Mouse (Mus musculus) kidney, embryonic 14.5 days (tissue): ENCODE measurements at regions not wholly inside any gene's neighbourhood (a gene's known extent, or its start where the extent isn't known, plus 50 kb on each side); places are given as distances from the start of the nearest gene placed in this dataset.

Experiments
- ATAC-seq: fragments of 200-750 bp; cut with Nextera tagmentation; 2 replicates; pipeline ENCODE4 v1.8.0; 2017; ENCODE audit warnings: moderate number of reproducible peaks, mild to moderate bottlenecking, moderate TSS enrichment, moderate library complexity; ENCODE audit not compliant: low FRiP score, low TSS enrichment
- H3K27ac ChIP-seq: fragments of 300-500 bp; sonication (generic); 2 replicates; pipeline ENCODE4 v1.5.1; 2014; ENCODE audit warnings: low read depth, mild to moderate bottlenecking, low read length, moderate library complexity, mixed read lengths
- H3K27me3 ChIP-seq: fragments of 300-500 bp; sonication (generic); 2 replicates; pipeline ENCODE4 v1.6.1; 2014; ENCODE audit warnings: mild to moderate bottlenecking, low read length; ENCODE audit not compliant: control insufficient read depth, insufficient read depth
- H3K36me3 ChIP-seq: fragments of 300-500 bp; sonication (generic); 2 replicates; pipeline ENCODE4 v1.6.1; 2014; ENCODE audit warnings: low read length, mixed read lengths; ENCODE audit not compliant: control insufficient read depth, insufficient read depth
- H3K4me1 ChIP-seq: fragments of 300-500 bp; sonication (generic); 2 replicates; pipeline ENCODE4 v1.6.1; 2014; ENCODE audit warnings: low read length, mixed read lengths; ENCODE audit not compliant: control insufficient read depth, insufficient read depth
- H3K4me2 ChIP-seq: fragments of 300-500 bp; sonication (generic); replicated peaks from 2 replicates; pipeline ENCODE4 v1.6.1; 2014; ENCODE audit warnings: low read depth, mild to moderate bottlenecking, low read length
- H3K4me3 ChIP-seq: fragments of 300-500 bp; sonication (generic); 2 replicates; pipeline ENCODE4 v1.5.1; 2014; ENCODE audit warnings: mild to moderate bottlenecking, low read length
- H3K9ac ChIP-seq: fragments of 300-500 bp; sonication (generic); 2 replicates; pipeline ENCODE4 v1.6.1; 2014; ENCODE audit warnings: low read depth, mild to moderate bottlenecking, low read length, moderate library complexity
- H3K9me3 ChIP-seq: fragments of 300-500 bp; sonication (generic); 2 replicates; pipeline ENCODE4 v1.6.1; 2016; ENCODE audit warnings: low read length; ENCODE audit not compliant: control insufficient read depth
- WGBS: fragments of 180-500 bp; shearing (Covaris S2); extraction: QIAGEN DNeasy Blood & Tissue Kit; methylation state at CpG from one replicate; pipeline ENCODE4 v1.1.7; 2014; 5-methylcytosine and 5-hydroxymethylcytosine counted together

GRCm38 (mm10) chr4:53351104-53351607, 89.1 kb upstream of the Slc44a1 start:
- Histone ChIP-seq H3K9ac (no peak overlapping the region), H3K4me2 (no peak overlapping the region), H3K4me1 (no peaks in the 10 kb centered on the region), H3K9me3 (no peaks in the 10 kb centered on the region), H3K4me3 (no peak overlapping the region), H3K27me3 (no peaks in the 10 kb centered on the region), H3K27ac (no peak overlapping the region), H3K36me3 (no peaks in the 10 kb centered on the region)
- 89% methylated on average over 4 of the region's 4 CpGs for WGBS
- ATAC-seq: no peak

GRCm38 (mm10) chr4:53345346-53345745, 94.9 kb upstream of the Slc44a1 start:
- H3K4me3 ChIP-seq: no peak overlapping the region
- H3K4me1 ChIP-seq: no peaks in the 10 kb centered on the region
- H3K4me2 ChIP-seq: no peak overlapping the region
- no peak for ATAC-seq
- no peak overlapping the region for H3K27ac ChIP-seq
- 96% methylated on average over 4 of the region's 4 CpGs for WGBS
- peaks cover 4% of the 10 kb centered on the region for H3K9me3 ChIP-seq
- H3K27me3 ChIP-seq: no peaks in the 10 kb centered on the region
- no peak overlapping the region for H3K9ac ChIP-seq
- no peaks in the 10 kb centered on the region for H3K36me3 ChIP-seq

- Histone ChIP-seq H3K9me3 (peaks cover 4% of the 10 kb centered on the region), H3K27ac (no peak overlapping the region), H3K9ac (no peak overlapping the region), H3K4me2 (no peak overlapping the region), H3K36me3 (no peaks in the 10 kb centered on the region), H3K27me3 (no peaks in the 10 kb centered on the region), H3K4me3 (no peak overlapping the region), H3K4me1 (no peaks in the 10 kb centered on the region)
- no peak for ATAC-seq
- WGBS: 50% methylated on average over 8 of the region's 8 CpGs
Observed at GRCm38 (mm10) chr4:53344546-53344945, 95.7 kb upstream of the Slc44a1 start.

- no peak overlapping the region for H3K27ac ChIP-seq
- H3K9ac ChIP-seq: no peak overlapping the region
- no peaks in the 10 kb centered on the region for H3K27me3 ChIP-seq
- H3K4me3 ChIP-seq: no peak overlapping the region
- no peak overlapping the region for H3K4me2 ChIP-seq
- ATAC-seq: no peak
- WGBS: 89% methylated on average over 4 of the region's 4 CpGs
- H3K36me3 ChIP-seq: no peaks in the 10 kb centered on the region
- no peaks in the 10 kb centered on the region for H3K4me1 ChIP-seq
- H3K9me3 ChIP-seq: peaks cover 4% of the 10 kb centered on the region
Observed at GRCm38 (mm10) chr4:53341181-53341580, 99.0 kb upstream of the Slc44a1 start.

GRCm38 (mm10) chr4:53340021-53340667, 100.1 kb upstream of the Slc44a1 start:
- no peak for ATAC-seq
- 85% methylated on average over 13 of the region's 14 CpGs for WGBS
- no peak overlapping the region for H3K9ac ChIP-seq
- peaks cover 4% of the 10 kb centered on the region for H3K9me3 ChIP-seq
- H3K36me3 ChIP-seq: no peaks in the 10 kb centered on the region
- H3K4me3 ChIP-seq: no peak overlapping the region
- H3K4me1 ChIP-seq: no peaks in the 10 kb centered on the region
- no peaks in the 10 kb centered on the region for H3K27me3 ChIP-seq
- no peak overlapping the region for H3K27ac ChIP-seq
- no peak overlapping the region for H3K4me2 ChIP-seq

GRCm38 (mm10) chr4:53339125-53340020, 100.8 kb upstream of the Slc44a1 start:
- Histone ChIP-seq H3K9ac (no peak overlapping the region), H3K27me3 (no peaks in the 10 kb centered on the region), H3K4me3 (no peak overlapping the region), H3K4me2 (no peak overlapping the region), H3K36me3 (no peaks in the 10 kb centered on the region), H3K27ac (no peak overlapping the region), H3K4me1 (no peaks in the 10 kb centered on the region), H3K9me3 (peaks cover 4% of the 10 kb centered on the region)
- 48% methylated on average over 12 of the region's 12 CpGs for WGBS
- no peak for ATAC-seq

GRCm38 (mm10) chr4:53338479-53338878, 101.7 kb upstream of the Slc44a1 start:
- no peak overlapping the region for H3K9ac ChIP-seq
- H3K4me1 ChIP-seq: no peaks in the 10 kb centered on the region
- no peak overlapping the region for H3K4me3 ChIP-seq
- H3K27ac ChIP-seq: no peak overlapping the region
- no peak for ATAC-seq
- H3K36me3 ChIP-seq: no peaks in the 10 kb centered on the region
- no peak overlapping the region for H3K4me2 ChIP-seq
- 84% methylated on average over 4 of the region's 4 CpGs for WGBS
- peaks cover 4% of the 10 kb centered on the region for H3K9me3 ChIP-seq
- no peaks in the 10 kb centered on the region for H3K27me3 ChIP-seq

GRCm38 (mm10) chr4:53337784-53338183, 102.4 kb upstream of the Slc44a1 start:
- WGBS: 62% methylated on average over 8 of the region's 8 CpGs
- no peak overlapping the region for H3K4me2 ChIP-seq

More at GRCm38 (mm10) chr4:53337784-53338183, 102.4 kb upstream of the Slc44a1 start:
- Histone ChIP-seq H3K4me1 (no peaks in the 10 kb centered on the region), H3K36me3 (no peaks in the 10 kb centered on the region), H3K9ac (no peak overlapping the region), H3K27ac (no peak overlapping the region), H3K4me3 (no peak overlapping the region), H3K9me3 (peaks cover 4% of the 10 kb centered on the region), H3K27me3 (no peaks in the 10 kb centered on the region)
- ATAC-seq: no peak
